9 mouse cellular contexts compared by ENCODE assay signal in genomic region chr10:93932861-93933260, GRCm38 (mm10). TPM values are rescaled to one million over a fixed set of nuclear protein-coding genes. Genes with fewer than 3 reads are reported as not detected.
DNase-seq lines count a peak whose midpoint lies in the region; ATAC-seq and TF ChIP-seq lines count a peak whose summit lies in the region.
"Had no signal": no experiment of that assay in that cellular context is flagged by ENCODE, and none has a peak within 500 bp of the region (broad histone marks: within the 10 kb centered on the region; RNA-seq: fewer than 3 reads in every experiment).

No protein-coding gene starts in this region.

- WGBS in forebrain, embryonic 16.5 days, result 63% methylated on average over 5 of the region's 5 CpGs

- H3K9ac ChIP-seq in forebrain, embryonic 16.5 days (replicated peaks; ENCODE audit: low read depth, low read length), result no peak overlapping the region

- H3K4me3 ChIP-seq in left cerebral cortex, adult 2 months, result no peak overlapping the region
- H3K4me3 ChIP-seq in forebrain, embryonic 16.5 days (replicated peaks; ENCODE audit: low read length), result no peak overlapping the region

- H3K4me1 ChIP-seq in forebrain, embryonic 16.5 days (replicated peaks; ENCODE audit: control insufficient read depth, insufficient read depth, low read length), result peaks cover 5% of the 10 kb centered on the region

- no peak for ATAC-seq in forebrain, embryonic 16.5 days
- ATAC-seq: intestine, embryonic 16.5 days had no signal

- intact Hi-C loops in left cerebral cortex, postnatal 4 days (cut with DNase I), result no loop called here
- intact Hi-C loops in left cerebral cortex, adult 2 months (cut with DNase I), result no loop called here

- no peak overlapping the region for H3K27ac ChIP-seq in left cerebral cortex, adult 2 months
- no peak overlapping the region for H3K27ac ChIP-seq in forebrain, embryonic 16.5 days (ENCODE audit: low read length)

- peak; percentile 43 for DNase-seq in left cerebral cortex, postnatal 4 days
- DNase-seq in left cerebral cortex, adult 2 months (ENCODE audit: extremely low spot score in 1 of 2, low spot score in 2 of 2), result no peak
- peak; percentile 39 for DNase-seq in T-cell, adult 2 months (ENCODE audit: low spot score)
- peak; percentile 32 for DNase-seq in gastrocnemius, postnatal 10 days
- DNase-seq in thymus, postnatal 0 days (ENCODE audit: low spot score), result peak; percentile 78
- no peak for DNase-seq in spleen, postnatal 10 days (ENCODE audit: low spot score in 2 of 2)
- DNase-seq in liver, result no peak

- TF ChIP-seq CTCF in left cerebral cortex, adult 2 months (IDR thresholded peaks at IDR 0.05), result no peak

- H3K36me3 ChIP-seq in forebrain, embryonic 16.5 days (ENCODE audit: control insufficient read depth, insufficient read depth), result no peaks in the 10 kb centered on the region

- H3K27me3 ChIP-seq in forebrain, embryonic 16.5 days (replicated peaks; ENCODE audit: control insufficient read depth, insufficient read depth, low read length), result no peaks in the 10 kb centered on the region

- no peaks in the 10 kb centered on the region for H3K9me3 ChIP-seq in forebrain, embryonic 16.5 days (ENCODE audit: control insufficient read depth, low read length)

- H3K4me2 ChIP-seq in forebrain, embryonic 16.5 days (ENCODE audit: low read length), result no peak overlapping the region

RNA-seq across cellular contexts. Expression of gene Metap2, which starts 36.0 kb away (rescaled TPM):
- total RNA-seq in left cerebral cortex, postnatal 4 days (2021), result 100 to 1,000 TPM; 151 to 163 TPM
- 100 to 1,000 TPM; 111 to 126 TPM for total RNA-seq in left cerebral cortex, adult 2 months (2021)
- 100 to 1,000 TPM; 200 to 203 TPM for total RNA-seq in gastrocnemius, postnatal 10 days (2021)
- polyA plus RNA-seq in thymus, postnatal 0 days (2015; fragmentation: Nextera tagmentation; extraction: Ambion mirVana), result 261 and 268 TPM in 2 replicates
- 147 and 156 TPM in 2 replicates for polyA plus RNA-seq in forebrain, embryonic 16.5 days (2015; fragmentation: Nextera tagmentation; extraction: Ambion mirVana)

Comparison
In these comparisons a context has a peak if more than half of its experiments do, and no peak if none do; other contexts are left out.
1. DNase-seq: peak in left cerebral cortex, postnatal 4 days (single experiment), T-cell, adult 2 months (single experiment), gastrocnemius, postnatal 10 days (single experiment) and thymus, postnatal 0 days (single experiment); none in left cerebral cortex, adult 2 months (0 of 2), spleen, postnatal 10 days (0 of 2) and liver (single experiment).